Mouse (Mus musculus) heart, adult 8-10 months (tissue): Measurements from ENCODE around the gene Aurka. TPM values are rescaled to one million over a fixed set of nuclear protein-coding genes. Genes with fewer than 3 reads are reported as not detected.
A peak's percentile ranks its signal among the peaks of the same experiment; 100 is the strongest.

ENCODE experiments used
- DNase-seq: peaks from one replicate; pipeline ENCODE4 v3.0.0; 2022; ENCODE audit warnings: low spot score
- total RNA-seq, 4 experiments: library from RNA; stranded (reverse); gene quantifications; 2 replicates each; pipeline ENCODE4 v1.2.4; 2022

Gene Aurka
- total RNA-seq, 4 experiments from 2014 or later = 0.53 to 1.6 (median 0.83) TPM

- no peak for DNase-seq
Measured at GRCm38 (mm10) chr2:172381898-172382297, 11.6 kb upstream of the Aurka start.

- DNase-seq = no peak
Measured at GRCm38 (mm10) chr2:172381341-172381740, 11.0 kb upstream of the Aurka start.

DNA sequence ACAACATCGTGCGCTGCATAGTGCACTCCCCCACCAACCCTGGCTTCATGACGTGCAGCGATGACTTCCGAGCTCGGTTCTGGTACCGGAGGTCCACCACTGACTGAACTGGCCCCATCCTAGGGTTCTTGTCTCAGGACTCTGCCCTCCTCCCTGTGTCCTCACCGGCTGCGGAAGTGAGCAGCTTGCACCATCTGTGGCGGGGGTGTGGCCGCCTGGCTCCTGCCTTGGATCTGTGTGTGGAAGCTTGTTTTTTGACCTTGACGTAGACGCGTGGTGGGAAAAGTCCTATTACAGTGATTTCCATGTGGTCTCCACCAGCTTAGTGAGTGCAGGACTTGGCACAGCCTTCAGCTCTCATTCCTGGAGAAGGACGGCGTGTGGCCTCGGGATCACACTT lies 10.2 kb upstream of the Aurka start:
- no peak for DNase-seq

DNA sequence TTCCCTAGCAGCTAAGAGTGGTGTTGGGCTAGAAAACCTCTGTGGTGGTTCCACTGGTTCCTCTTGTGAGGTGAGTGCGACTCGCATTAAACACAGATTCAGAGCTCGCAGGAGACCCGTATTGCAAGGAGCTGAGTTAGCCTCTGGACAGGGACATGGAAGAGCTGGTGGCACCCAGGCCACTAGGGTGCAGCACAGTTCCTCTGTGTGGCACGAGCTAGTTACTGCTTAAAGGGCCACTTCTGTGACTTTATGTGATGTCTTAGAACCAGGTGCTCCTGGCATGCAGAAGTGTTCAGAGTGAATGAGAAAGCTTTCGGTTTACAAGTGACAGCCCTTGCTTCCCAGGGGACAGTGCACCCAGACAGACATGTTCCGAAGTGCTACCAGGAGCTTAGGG lies 8.0 kb upstream of the Aurka start:
- peak; percentile 22 for DNase-seq

DNA sequence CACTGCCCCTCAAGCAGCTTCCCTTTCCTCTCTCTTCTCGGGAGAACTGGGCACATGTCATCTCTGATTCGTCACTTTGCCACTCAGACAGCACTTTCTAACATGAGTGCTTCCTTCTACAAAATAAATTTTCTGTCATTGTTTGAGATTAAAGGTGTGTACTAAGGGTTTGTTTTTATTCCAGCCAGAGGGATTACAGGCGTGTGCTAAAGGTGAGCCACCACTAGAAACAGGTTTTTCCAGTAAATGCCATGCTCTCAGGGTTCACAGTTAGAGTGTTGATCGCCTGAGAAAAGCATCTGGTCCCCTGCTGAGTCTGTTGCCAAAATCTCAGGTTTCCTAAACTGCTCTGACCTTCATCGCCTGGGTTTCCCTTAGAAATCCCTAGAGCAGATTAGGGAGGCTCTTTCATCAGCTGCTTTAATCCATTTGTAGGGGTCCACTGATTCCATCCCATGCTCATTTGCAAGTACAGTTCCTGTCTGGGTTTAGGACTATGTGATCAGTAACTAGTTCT lies 6.7 kb upstream of the Aurka start:
- no peak for DNase-seq

DNA sequence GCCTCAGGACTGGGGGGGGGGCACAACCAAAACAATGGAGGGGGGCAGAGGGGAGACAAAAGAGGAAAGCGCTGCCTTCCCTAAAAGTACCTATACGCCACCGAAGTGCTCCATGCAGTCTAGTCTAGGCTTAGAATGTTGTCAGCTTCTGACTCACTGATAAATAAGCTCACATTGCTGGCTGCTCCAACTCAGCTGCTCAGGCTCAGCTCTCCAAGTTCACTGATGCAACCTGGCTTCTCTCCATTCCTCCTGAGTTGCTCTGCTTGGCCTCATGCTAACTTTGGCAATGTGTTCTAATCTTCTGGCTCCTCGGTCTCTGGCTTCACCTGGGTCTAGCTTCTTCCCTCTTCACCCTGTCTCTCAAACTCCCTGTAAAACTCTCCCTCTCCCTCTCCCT lies 6.2 kb upstream of the Aurka start:
- no peak for DNase-seq

GRCm38 (mm10) chr2:172371258-172371657 lies 923 bp upstream of the Aurka start:
- DNase-seq = no peak

DNA sequence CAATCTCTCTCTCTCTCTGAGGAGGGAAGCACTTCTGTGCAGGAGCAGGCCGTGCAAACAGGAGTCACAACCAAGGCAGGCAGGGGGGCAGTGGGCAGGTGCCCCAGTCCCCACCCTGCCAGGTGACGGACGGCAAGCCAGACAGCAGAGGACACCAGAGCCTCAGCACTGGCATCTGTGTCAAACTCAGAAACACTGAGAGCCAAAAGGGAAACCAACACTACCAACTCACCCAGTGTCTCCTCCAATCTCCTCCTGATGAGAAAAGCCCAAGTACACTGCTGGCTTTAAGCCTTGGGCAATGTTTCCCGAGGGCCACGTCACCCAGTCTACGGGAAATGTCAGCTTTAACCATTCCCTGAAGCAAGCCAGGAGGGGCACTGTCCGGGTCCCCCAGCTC lies 7.2 kb downstream of the Aurka start:
- no peak for DNase-seq

DNA sequence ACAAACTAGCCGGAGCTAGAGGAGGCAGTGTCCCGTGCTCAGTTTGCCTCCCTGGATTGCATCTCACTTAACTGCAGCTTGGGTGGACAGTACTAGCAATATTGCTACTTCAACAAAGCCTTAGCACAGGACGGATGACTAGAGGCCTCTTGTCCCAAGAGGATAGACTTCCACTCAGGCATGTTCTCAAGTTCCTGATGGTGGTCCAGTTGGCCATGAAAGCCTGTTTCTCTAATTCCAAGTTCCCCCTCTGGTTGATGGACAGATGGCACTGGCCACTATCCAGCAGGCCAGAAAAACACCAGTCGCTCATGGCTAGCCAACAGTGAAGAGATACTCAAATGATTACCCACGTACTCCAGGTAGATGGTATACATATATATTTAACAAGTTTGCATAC lies 14.5 kb downstream of the Aurka start:
- DNase-seq = no peak

- no peak for DNase-seq
Measured at GRCm38 (mm10) chr2:172354761-172355160, 15.6 kb downstream of the Aurka start.

DNA sequence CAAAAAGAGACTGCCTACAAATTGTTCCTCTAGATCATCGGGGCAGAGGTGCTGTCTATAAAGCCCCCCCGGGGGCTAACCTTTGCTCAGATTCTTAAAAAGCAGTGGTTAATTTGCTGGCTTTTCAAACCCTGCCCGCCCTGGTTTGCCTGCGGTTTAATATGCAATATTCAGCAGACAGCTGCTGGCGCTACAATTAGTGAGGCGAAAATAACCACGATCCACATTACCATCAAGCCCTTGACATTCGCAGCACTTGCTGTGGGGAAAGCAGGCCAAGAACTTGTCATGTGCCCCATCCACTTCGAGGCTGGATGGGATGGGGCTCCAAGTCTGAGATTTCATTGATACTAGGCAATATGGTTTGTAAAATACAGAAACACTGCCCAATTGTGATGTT lies 17.1 kb downstream of the Aurka start:
- DNase-seq = no peak

DNA sequence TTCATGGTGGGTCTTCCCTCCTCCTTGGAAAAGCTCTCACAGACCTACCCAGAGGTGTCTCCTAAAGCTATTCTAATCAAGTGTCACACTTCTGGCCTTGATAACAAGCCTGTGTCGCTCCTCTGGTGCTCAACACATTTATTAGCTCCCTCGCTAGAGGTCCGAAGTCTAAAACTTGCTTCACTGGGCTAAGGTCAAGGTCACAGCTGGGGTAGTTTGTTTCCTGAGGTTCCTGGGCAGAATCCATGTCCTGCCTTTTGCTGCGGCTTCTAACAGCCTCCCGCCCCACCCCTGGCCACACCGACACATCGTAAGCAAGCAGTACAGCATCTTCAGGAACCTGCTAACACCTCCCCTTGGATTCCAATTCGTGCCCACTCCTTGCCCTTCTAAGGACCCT lies 19.6 kb downstream of the Aurka start:
- DNase-seq = no peak

- no peak for DNase-seq
Measured at GRCm38 (mm10) chr2:172349776-172350175, 20.6 kb downstream of the Aurka start.

GRCm38 (mm10) chr2:172348297-172348950 lies 21.9 kb downstream of the Aurka start:
- DNase-seq = peak; percentile 18

- no peak for DNase-seq
Measured at GRCm38 (mm10) chr2:172346933-172347611, 23.3 kb downstream of the Aurka start.

DNA sequence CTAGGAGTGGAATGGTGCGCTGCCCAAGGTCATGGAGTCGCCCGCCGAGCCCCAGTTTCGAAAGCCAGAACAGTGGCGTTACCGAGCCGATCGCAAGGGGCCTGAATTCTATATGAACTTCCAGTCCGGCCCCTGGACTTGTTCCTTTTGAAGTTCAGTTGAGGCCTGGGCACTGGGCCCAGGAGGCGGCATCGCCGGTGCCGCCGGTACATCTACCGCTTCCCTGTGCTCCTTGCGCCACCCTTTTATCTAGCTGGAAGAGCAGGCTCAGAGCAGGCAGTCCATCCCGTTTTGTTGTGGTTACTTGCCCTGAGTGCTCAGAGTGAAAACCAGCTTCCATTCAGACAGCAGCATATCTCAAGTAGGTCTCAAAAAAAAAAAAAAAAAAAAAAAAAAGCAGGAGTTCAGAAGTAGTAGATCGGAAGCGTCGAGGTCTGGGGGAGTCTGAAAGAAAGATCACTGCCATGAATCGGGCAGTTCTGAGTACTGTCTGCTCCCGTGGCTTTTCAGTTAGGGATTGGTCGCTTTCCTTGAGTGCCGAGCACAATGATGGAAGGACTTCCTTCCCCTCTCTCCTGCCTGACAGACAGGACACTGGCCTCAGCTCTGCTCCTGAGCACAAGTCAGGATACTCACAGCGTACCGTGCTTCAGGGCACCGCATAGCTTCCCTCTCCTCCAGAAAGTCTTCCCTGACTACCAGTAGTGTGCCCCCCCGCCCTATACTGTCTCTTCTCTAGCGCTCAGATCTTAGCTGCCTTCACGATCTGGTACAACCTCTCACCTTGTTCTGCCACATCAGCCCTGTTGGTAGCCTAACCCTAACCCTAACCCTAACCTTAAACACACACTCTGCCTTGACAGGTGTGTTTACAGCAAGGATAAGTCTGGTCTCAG lies 24.1 kb downstream of the Aurka start:
- no peak for DNase-seq

- DNase-seq = peak; percentile 97
Measured at GRCm38 (mm10) chr2:172345258-172345738, 25.0 kb downstream of the Aurka start, which contains the start of gene Fam210b. TSS of gene Fam210b (plus strand) at chr2:172345565.

- DNase-seq = no peak
Measured at GRCm38 (mm10) chr2:172344669-172345068, 25.7 kb downstream of the Aurka start.

DNA sequence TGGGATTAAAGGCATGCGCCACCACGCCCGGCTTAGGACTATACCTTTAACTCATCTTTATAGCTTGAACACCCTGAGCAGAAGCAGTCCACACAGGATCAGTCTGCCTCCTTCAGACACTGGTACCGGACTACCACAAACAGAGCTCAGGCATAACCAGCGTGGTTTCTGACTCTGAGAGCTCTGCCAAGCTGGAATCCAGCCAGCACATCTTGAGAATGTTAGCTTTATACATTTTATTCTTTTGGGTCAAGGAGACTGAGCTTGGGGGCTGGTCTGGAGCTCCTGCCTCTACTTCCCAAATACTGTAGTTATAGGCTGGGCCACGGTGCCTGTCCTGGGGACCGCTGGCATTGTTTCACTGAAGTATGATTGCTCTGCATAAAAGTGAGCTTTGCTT lies 26.6 kb downstream of the Aurka start:
- no peak for DNase-seq

DNA sequence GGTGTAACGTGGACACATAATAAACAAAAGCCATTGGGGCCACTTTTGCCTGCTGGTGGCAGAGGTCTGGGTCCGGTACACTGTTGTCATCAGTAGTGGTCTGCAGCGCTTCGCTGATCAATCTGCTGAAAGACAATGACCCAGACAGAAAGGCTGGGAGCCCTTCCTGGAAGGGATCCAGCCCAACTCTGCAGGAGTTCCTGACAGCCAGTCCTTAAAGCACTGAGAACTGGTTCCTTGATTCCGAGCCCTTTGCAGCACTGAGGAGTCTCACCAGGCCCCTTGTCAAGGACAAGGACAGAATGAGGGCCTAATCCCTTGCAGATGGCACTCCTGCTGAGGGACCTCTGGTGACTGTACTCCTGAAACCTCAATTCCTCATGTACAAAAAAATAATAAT lies 28.7 kb downstream of the Aurka start:
- no peak for DNase-seq

DNA sequence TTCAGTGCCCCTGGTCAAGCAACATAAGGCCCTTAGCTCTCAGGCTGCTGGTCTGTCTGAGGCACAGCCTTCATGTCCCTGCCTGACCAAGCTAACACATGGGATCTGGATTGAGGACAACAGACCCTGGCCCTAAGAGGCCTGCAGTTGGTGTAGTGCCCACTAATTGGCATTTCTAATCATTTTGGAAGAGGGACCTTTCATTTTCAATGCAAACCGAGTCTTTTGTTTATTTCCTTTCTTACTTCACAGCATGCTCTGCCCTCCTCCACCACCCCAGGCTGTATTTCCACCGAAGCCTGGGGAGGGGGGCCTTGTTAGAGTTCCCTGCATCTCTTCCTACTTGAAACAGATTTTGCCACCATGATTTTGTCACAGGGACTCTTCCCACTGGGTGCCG lies 29.4 kb downstream of the Aurka start:
- no peak for DNase-seq
